Mouse (Mus musculus) midbrain, embryonic 12.5 days (tissue): ENCODE data around the gene Ccdc124. TPM values are rescaled to one million over a fixed set of nuclear protein-coding genes. Genes with fewer than 3 reads are reported as not detected.

Experiments
- ATAC-seq: fragments of 200-750 bp; cut with Nextera tagmentation; 2 replicates; pipeline ENCODE4 v1.8.0; 2017; ENCODE audit warnings: low read depth, moderate TSS enrichment, moderate library complexity; ENCODE audit not compliant: low FRiP score
- H3K27ac ChIP-seq: fragments of 300-500 bp; sonication (generic); replicated peaks from 2 replicates; pipeline ENCODE4 v1.5.1; 2016; ENCODE audit warnings: mild to moderate bottlenecking
- H3K27me3 ChIP-seq: fragments of 300-500 bp; sonication (generic); 2 replicates; pipeline ENCODE4 v1.6.1; 2016; ENCODE audit warnings: mild to moderate bottlenecking
- H3K36me3 ChIP-seq: fragments of 300-500 bp; sonication (generic); 2 replicates; pipeline ENCODE4 v1.6.1; 2016
- H3K4me1 ChIP-seq: fragments of 300-500 bp; sonication (generic); 2 replicates; pipeline ENCODE4 v1.6.1; 2016
- H3K4me2 ChIP-seq: fragments of 300-500 bp; sonication (generic); replicated peaks from 2 replicates; pipeline ENCODE4 v1.6.1; 2016; ENCODE audit warnings: mild to moderate bottlenecking, moderate library complexity
- H3K4me3 ChIP-seq: fragments of 300-500 bp; sonication (generic); 2 replicates; pipeline ENCODE4 v1.5.1; 2016; ENCODE audit warnings: mild to moderate bottlenecking
- H3K9ac ChIP-seq: fragments of 300-500 bp; sonication (generic); replicated peaks from 2 replicates; pipeline ENCODE4 v1.6.1; 2016; ENCODE audit warnings: mild to moderate bottlenecking, moderate library complexity
- H3K9me3 ChIP-seq: fragments of 300-500 bp; sonication (generic); 2 replicates; pipeline ENCODE4 v1.6.1; 2016; ENCODE audit warnings: mild to moderate bottlenecking
- WGBS: fragments of 180-500 bp; shearing (Covaris S2); methylation state at CpG from one replicate; pipeline ENCODE4 v1.1.7; 2016; 5-methylcytosine and 5-hydroxymethylcytosine counted together
- polyA plus RNA-seq: library from polyadenylated mRNA; unstranded; fragments of >200 nt; fragmentation: Nextera tagmentation; extraction: Ambion mirVana; gene quantifications from 2 replicates; pipeline ENCODE4 v1.2.1, GENCODE M21; 2016

Gene Ccdc124
- polyA plus RNA-seq, 1 experiment from 2014 or later, result 152 TPM

DNA sequence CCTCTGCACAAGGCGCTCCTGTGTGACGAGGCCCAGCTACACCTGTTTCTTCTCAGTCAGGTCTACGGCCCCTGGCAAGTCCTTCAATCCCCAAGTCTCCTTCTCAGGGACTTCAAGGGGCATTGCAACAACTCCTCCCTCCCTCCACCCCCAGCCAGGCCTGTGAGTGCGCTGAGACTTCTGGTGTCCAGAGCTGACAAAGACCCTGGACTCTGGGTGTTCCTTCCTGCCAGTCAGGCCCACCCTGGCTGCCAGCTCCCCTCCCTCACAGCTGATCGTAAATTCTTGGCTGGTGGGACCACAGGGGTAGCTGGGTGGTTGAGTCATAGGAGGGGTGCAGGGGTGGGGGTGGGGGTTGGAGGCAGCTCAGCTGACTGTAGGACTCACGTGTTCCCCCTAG lies 21.9 kb downstream of the Ccdc124 start:
- no peak overlapping the region for H3K4me2 ChIP-seq
- no peak for ATAC-seq
- H3K27me3 ChIP-seq, result peaks cover 6% of the 10 kb centered on the region
- peak overlapping the region; percentile 28; the same call in 1 of the 2 replicates for H3K9ac ChIP-seq
- 0 out of 2 replicates have a peak, but pooled peaks cover 24% of the 10 kb centered on the region for H3K36me3 ChIP-seq
- no peak overlapping the region for H3K4me3 ChIP-seq
- peaks cover 9% of the 10 kb centered on the region for H3K4me1 ChIP-seq
- whole genome bisulfite sequencing, result 70% methylated on average over 6 of the region's 6 CpGs
- no peaks in the 10 kb centered on the region for H3K9me3 ChIP-seq
- no peak overlapping the region for H3K27ac ChIP-seq

DNA sequence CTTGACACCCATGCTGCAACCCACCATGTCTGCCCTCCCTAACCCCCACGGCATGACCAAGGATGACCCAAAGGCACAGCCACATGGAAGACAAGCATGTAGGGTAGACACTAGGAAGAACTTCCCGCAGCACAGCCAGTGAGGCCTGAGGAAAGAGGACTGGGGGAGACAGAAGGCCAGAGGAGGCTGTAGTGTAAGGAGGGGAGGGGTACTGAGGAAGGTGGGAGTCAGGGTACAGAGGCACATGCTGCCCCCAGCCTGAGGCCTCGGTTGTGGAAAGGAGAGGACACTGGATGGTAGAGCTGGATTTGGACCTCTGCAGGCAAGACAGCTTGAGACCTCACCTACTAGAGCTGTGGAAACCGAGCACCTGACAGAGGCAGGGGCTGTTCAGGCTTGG lies 22.8 kb downstream of the Ccdc124 start:
- H3K27ac ChIP-seq, result no peak overlapping the region
- H3K27me3 ChIP-seq, result no peaks in the 10 kb centered on the region; the same call in none of the 2 replicates
- no peaks in the 10 kb centered on the region for H3K9me3 ChIP-seq
- WGBS, result 86% methylated on average over 4 of the region's 4 CpGs
- no peak overlapping the region for H3K4me2 ChIP-seq
- ATAC-seq, result no peak
- H3K4me1 ChIP-seq, result 0 out of 2 replicates have a peak, but pooled peaks cover 5% of the 10 kb centered on the region
- 0 out of 2 replicates have a peak, but pooled peaks cover 24% of the 10 kb centered on the region for H3K36me3 ChIP-seq
- no peak overlapping the region for H3K4me3 ChIP-seq
- no peak overlapping the region for H3K9ac ChIP-seq

- Histone ChIP-seq H3K4me3 (no peak overlapping the region), H3K27ac (no peak overlapping the region), H3K4me1 (0 out of 2 replicates have a peak, but pooled peaks cover 5% of the 10 kb centered on the region), H3K36me3 (0 out of 2 replicates have a peak, but pooled peaks cover 24% of the 10 kb centered on the region), H3K9ac (no peak overlapping the region), H3K4me2 (no peak overlapping the region), H3K9me3 (no peaks in the 10 kb centered on the region), H3K27me3 (no peaks in the 10 kb centered on the region; the same call in 1 of the 2 replicates)
- WGBS, result 81% methylated on average over 7 of the region's 7 CpGs
- no peak for ATAC-seq
These were observed 23.4 kb downstream of the Ccdc124 start for GRCm38 (mm10) chr8:70850132-70850845.

- H3K4me1 ChIP-seq, result 0 out of 2 replicates have a peak, but pooled peaks cover 5% of the 10 kb centered on the region
- WGBS, result 84% methylated on average over 3 of the region's 3 CpGs
- ATAC-seq, result no peak
- H3K27ac ChIP-seq, result no peak overlapping the region
- H3K4me2 ChIP-seq, result no peak overlapping the region
- no peaks in the 10 kb centered on the region for H3K9me3 ChIP-seq
- no peak overlapping the region for H3K4me3 ChIP-seq
- no peaks in the 10 kb centered on the region; the same call in 1 of the 2 replicates for H3K27me3 ChIP-seq
- H3K36me3 ChIP-seq, result 0 out of 2 replicates have a peak, but pooled peaks cover 24% of the 10 kb centered on the region
- no peak overlapping the region for H3K9ac ChIP-seq
These were observed 24.3 kb downstream of the Ccdc124 start for GRCm38 (mm10) chr8:70849333-70849990.

DNA sequence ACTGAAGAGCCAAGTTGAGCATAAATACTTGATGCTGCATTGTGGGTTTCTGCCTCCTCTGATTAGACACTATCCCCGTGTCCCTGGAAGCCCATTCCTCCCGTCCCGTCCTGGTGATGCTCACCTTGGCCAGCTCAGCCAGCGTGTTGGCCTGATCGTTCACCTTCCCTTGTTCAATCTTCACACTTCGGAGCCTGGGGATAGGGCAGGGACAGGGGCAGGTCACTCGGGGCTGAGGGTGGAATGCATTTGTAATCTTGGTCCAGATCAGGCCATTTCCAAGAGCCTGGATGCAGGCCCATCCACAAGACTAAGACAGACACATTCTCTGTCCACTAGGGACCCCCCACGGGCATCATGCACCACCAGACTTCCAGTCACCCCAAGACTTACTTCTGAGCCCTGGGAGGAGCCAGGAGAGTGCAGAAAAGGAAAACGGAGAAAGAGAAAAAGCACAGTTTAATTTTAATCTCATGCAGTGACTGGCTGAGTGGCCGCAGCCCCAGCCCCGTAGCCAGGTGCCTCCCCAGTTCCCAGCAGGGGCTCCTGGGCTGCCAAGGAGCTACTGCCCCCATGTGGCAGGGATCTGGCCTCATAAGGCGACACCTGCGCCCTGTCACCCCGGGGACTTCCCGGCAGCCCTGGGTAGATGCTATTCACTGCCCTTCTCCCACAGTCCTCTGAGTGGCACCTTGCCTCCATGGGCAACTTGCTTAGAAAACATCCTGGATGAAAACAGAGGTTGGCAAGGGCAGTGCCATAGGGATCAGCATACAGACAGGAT lies 27.2 kb downstream of the Ccdc124 start:
- H3K9ac ChIP-seq, result no peak overlapping the region
- no peak overlapping the region for H3K4me3 ChIP-seq
- H3K36me3 ChIP-seq, result 0 out of 2 replicates have a peak, but pooled peaks cover 2% of the 10 kb centered on the region
- 47% methylated on average over 15 of the region's 15 CpGs for WGBS
- H3K4me2 ChIP-seq, result no peak overlapping the region
- no peak overlapping the region for H3K27ac ChIP-seq
- peaks cover 5% of the 10 kb centered on the region; the same call in 1 of the 2 replicates for H3K4me1 ChIP-seq
- H3K9me3 ChIP-seq, result no peaks in the 10 kb centered on the region
- H3K27me3 ChIP-seq, result no peaks in the 10 kb centered on the region; the same call in 1 of the 2 replicates
- no peak for ATAC-seq

GRCm38 (mm10) chr8:70845108-70845507 lies 28.6 kb downstream of the Ccdc124 start:
- H3K27ac ChIP-seq, result no peak overlapping the region
- ATAC-seq, result no peak
- H3K27me3 ChIP-seq, result no peaks in the 10 kb centered on the region
- WGBS, result 37% methylated on average over 5 of the region's 5 CpGs
- 0 out of 2 replicates have a peak, but pooled peaks cover 2% of the 10 kb centered on the region for H3K36me3 ChIP-seq
- peaks cover 8% of the 10 kb centered on the region; the same call in 1 of the 2 replicates for H3K4me1 ChIP-seq
- H3K4me2 ChIP-seq, result no peak overlapping the region
- no peaks in the 10 kb centered on the region for H3K9me3 ChIP-seq
- H3K9ac ChIP-seq, result no peak overlapping the region
- no peak overlapping the region for H3K4me3 ChIP-seq

DNA sequence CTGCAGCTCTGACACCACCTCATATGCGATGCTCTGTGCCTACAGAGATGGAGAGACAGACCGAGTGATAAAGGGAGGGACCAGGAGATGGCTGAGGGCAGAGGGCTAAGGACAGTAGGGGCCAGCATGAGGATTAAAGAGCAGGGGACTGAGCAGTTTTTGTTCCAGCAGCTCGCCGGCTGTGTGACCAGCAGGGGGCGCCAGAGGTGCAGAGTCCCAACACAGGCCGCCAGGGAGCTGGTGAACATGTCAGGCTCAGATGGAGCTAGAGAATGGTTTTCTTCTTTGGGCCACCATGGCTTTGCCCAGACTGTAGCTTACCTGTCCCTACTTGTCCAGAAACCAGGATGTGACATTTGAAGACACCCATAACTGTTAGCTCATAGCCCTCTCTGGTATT lies 29.2 kb downstream of the Ccdc124 start:
- 0 out of 2 replicates have a peak, but pooled peaks have one; percentile 5 for ATAC-seq
- Histone ChIP-seq H3K4me1 (peaks cover 8% of the 10 kb centered on the region; the same call in 1 of the 2 replicates), H3K27ac (no peak overlapping the region), H3K9me3 (no peaks in the 10 kb centered on the region), H3K4me2 (no peak overlapping the region), H3K4me3 (no peak overlapping the region), H3K36me3 (0 out of 2 replicates have a peak, but pooled peaks cover 2% of the 10 kb centered on the region), H3K27me3 (no peaks in the 10 kb centered on the region), H3K9ac (0 out of 2 replicates have a peak overlapping the region, but pooled peaks have one; percentile 7)
- WGBS, result under 1% methylated on average over 6 of the region's 6 CpGs

DNA sequence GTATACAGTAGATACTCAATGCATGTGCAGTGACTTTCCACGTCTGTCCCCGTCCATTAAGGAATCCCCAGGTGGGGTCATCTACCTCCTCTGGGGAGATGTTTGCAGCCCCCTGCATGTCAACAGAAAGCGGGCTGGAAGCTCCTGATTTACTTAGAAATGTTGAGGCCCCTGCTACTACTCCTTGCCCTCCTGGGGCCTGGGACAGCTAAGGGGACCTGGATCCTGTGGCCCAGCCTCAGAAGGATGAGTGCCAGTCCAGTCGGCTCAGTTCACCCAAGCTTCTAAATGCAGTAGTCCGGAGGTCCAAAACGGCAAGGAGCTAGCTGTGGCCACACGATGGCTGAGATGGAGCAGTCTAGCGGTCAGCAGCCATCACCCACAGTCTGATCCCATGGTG lies 29.8 kb downstream of the Ccdc124 start:
- ATAC-seq, result no peak
- Histone ChIP-seq H3K9me3 (no peaks in the 10 kb centered on the region), H3K27me3 (no peaks in the 10 kb centered on the region), H3K4me2 (no peak overlapping the region), H3K27ac (no peak overlapping the region), H3K4me1 (peaks cover 9% of the 10 kb centered on the region; the same call in 1 of the 2 replicates), H3K36me3 (0 out of 2 replicates have a peak, but pooled peaks cover 2% of the 10 kb centered on the region), H3K9ac (0 out of 2 replicates have a peak overlapping the region, but pooled peaks have one; percentile 7), H3K4me3 (no peak overlapping the region)
- 88% methylated on average over 8 of the region's 8 CpGs for WGBS

- Histone ChIP-seq H3K4me1 (peaks cover 16% of the 10 kb centered on the region), H3K27ac (no peak overlapping the region)
- WGBS, result 88% methylated on average over 5 of the region's 5 CpGs
These were observed 30.4 kb downstream of the Ccdc124 start for GRCm38 (mm10) chr8:70843214-70843773.

GRCm38 (mm10) chr8:70842484-70842883 lies 31.3 kb downstream of the Ccdc124 start:
- no peaks in the 10 kb centered on the region for H3K9me3 ChIP-seq
- H3K27me3 ChIP-seq, result no peaks in the 10 kb centered on the region
- no peak for ATAC-seq
- H3K27ac ChIP-seq, result no peak overlapping the region
- no peak overlapping the region for H3K4me3 ChIP-seq
- H3K36me3 ChIP-seq, result no peaks in the 10 kb centered on the region
- peaks cover 16% of the 10 kb centered on the region for H3K4me1 ChIP-seq
- WGBS, result 71% methylated on average over 25 of the region's 25 CpGs
- H3K4me2 ChIP-seq, result no peak overlapping the region
- no peak overlapping the region for H3K9ac ChIP-seq

More at GRCm38 (mm10) chr8:70843214-70843773, 30.4 kb downstream of the Ccdc124 start:
- no peak overlapping the region for H3K9ac ChIP-seq
- no peak overlapping the region for H3K4me2 ChIP-seq
- H3K4me3 ChIP-seq, result no peak overlapping the region
- no peaks in the 10 kb centered on the region for H3K36me3 ChIP-seq
- ATAC-seq, result no peak
- no peaks in the 10 kb centered on the region for H3K27me3 ChIP-seq
- no peaks in the 10 kb centered on the region for H3K9me3 ChIP-seq
